Mouse (Mus musculus) layer of hippocampus, adult 11-12 months (tissue): ENCODE results near the gene Agbl4.

Experiments used
- DNase-seq: peaks from one replicate; pipeline ENCODE4 v3.0.0; 2022; ENCODE audit warnings: low spot score

Gene Agbl4

DNA sequence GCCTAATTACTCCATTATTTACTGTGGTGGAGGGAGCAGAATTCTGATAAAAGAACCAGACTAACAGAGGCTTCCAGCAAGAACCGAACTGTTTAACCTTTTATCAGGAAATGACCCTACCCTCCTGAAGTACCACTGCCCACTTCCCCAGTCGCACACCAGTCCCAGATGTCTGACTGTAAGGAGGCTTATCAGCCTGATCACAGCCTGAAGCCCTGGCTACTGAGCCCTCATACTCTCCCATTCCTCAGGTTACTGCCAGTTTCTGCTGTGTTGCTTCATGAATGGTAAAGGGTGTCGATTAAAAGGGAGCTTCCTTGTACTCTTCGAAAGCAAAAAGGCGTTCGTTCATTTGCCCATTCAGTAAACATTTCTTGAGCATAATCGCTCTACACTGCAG lies 1186.8 kb downstream of the Agbl4 start:
- no peak for DNase-seq

- DNase-seq: no peak
These were observed 1190.8 kb downstream of the Agbl4 start for GRCm38 (mm10) chr4:111588211-111588610.

GRCm38 (mm10) chr4:111589467-111590170 lies 1192.2 kb downstream of the Agbl4 start:
- DNase-seq: no peak

DNA sequence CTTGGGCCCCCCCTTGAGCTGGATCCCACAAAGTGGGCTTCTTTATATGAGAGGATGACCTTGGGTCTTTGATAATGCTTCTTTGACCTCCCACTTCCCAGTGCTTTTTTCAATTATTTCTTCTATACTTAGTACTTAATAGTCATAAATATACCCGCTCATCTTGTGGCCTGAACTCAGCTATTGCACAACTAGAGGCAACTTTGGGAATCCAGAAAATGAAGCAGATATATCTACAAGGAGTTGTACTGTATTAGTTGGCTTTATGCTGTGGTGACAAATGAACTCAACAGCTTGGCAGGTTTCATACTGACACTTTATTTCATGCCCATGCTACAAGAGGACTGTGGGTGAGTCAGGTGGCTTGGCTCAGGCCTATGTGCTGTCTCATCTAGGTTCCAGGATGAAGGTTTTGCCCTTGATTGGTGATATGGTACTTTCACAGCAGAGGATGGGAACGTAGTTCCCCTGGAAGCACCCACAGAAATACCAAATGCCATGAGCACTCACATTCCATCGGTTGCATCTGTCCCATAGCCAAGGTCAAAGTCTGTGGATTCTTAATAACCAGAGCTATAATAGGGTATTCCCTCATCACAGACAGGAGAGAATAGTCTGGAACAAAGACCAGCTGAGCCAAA lies 1197.3 kb downstream of the Agbl4 start:
- DNase-seq: no peak

GRCm38 (mm10) chr4:111597249-111597661 lies 1199.8 kb downstream of the Agbl4 start:
- peak; percentile 15 for DNase-seq

DNA sequence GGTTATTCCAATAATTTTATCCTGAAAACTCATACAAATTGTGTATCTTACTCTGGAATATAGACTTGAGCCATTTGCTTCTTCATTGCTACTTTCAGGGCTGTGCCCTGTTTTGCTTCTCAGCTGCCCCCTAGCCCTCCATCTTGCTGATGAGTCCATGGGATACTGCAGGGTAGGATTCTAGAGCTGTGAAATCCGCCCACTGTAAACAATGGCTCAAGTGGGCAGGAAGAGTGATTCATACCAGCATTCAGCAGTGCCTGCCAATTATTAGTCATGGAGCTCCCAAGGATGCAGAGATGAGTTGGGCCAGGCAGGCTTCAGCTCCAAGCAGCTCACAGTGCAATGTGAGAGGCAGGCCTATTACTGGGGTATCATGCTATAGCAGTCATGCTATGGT lies 1200.5 kb downstream of the Agbl4 start:
- peak; percentile 15 for DNase-seq

GRCm38 (mm10) chr4:111603194-111603593 lies 1205.7 kb downstream of the Agbl4 start:
- no peak for DNase-seq

DNA sequence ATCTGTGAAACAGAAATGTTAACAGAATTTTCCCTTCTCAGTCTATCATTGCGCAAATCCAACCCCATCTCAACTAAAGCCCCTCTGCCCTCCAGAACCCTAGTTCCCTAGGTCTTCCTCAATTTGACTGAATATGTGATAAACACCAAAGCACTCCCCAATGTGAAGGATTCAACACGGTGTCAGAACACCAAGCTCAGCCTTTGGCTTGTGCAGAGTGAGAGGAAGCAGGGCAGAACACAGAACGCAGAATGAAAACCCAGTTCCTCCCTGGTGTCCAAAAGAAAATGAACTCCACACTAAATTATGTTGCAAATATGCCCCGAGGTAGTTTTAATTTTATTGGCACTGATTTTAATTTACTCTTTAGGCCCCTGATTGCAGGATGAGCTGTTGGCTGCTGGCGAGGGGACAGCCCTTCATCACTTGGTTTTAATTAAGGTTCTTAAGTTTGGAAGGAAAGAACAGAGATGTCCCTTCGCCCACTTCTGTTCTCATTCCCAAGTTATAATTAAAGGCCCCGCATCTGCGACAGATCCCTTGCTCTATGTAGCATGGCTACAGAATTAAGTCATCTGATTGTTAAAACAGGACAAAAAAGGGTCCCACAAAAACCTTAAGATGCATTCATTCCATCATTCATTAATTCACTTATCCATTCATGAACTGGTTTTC lies 1210.5 kb downstream of the Agbl4 start:
- DNase-seq: no peak

- no peak for DNase-seq
These were observed 1224.4 kb downstream of the Agbl4 start for GRCm38 (mm10) chr4:111621865-111622264.

GRCm38 (mm10) chr4:111624914-111625313 lies 1227.5 kb downstream of the Agbl4 start:
- no peak for DNase-seq

- DNase-seq: peak; percentile 86
These were observed 1228.8 kb downstream of the Agbl4 start for GRCm38 (mm10) chr4:111626118-111626830.

GRCm38 (mm10) chr4:111632615-111633014 lies 1235.2 kb downstream of the Agbl4 start:
- no peak for DNase-seq

GRCm38 (mm10) chr4:111635538-111636124 lies 1238.2 kb downstream of the Agbl4 start:
- no peak for DNase-seq

GRCm38 (mm10) chr4:111638948-111639708 lies 1241.7 kb downstream of the Agbl4 start:
- no peak for DNase-seq

GRCm38 (mm10) chr4:111645117-111645830 lies 1247.8 kb downstream of the Agbl4 start:
- no peak for DNase-seq

- DNase-seq: peak; percentile 34
These were observed 1248.3 kb downstream of the Agbl4 start for GRCm38 (mm10) chr4:111645831-111646166.

GRCm38 (mm10) chr4:111653451-111653850 lies 1256.0 kb downstream of the Agbl4 start:
- DNase-seq: no peak

GRCm38 (mm10) chr4:111663730-111664129 lies 1266.3 kb downstream of the Agbl4 start:
- DNase-seq: no peak

- peak; percentile 38 for DNase-seq
These were observed 1266.7 kb downstream of the Agbl4 start for GRCm38 (mm10) chr4:111664146-111664545.

DNA sequence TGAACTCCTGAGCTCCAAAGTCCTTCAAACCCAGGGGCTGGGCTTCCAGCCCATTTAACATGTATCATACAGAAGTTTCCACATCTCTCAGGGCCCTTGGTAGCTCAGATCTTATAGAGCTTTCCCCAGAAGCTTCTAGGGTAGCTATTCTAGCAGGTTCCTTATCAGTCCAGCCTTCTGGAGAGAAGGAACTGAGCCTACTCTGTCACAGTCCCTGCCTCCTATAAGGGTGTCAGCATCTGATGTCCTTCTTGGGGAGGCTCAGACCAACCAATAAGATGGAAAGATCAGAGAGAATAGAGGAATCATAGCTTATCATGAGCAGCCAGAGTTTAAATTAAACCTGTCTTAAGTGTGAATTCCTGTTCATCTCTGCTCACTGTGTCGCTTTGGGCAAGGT lies 1269.3 kb downstream of the Agbl4 start:
- DNase-seq: no peak

GRCm38 (mm10) chr4:111669369-111669768 lies 1271.9 kb downstream of the Agbl4 start:
- no peak for DNase-seq
